Mouse (Mus musculus) brain, embryonic 14.5 days (tissue): Measurements from ENCODE around the gene Spsb1.

ENCODE experiments used
- CTCF ChIP-seq: fragments of 200-500 bp; IDR thresholded peaks from 2 replicates; pipeline ENCODE4 v1.5.1; 2012; ENCODE audit warnings: inconsistent platforms, mild to moderate bottlenecking, moderate library complexity, borderline replicate concordance; ENCODE audit not compliant: insufficient read depth, insufficient read length; ENCODE audit errors: extremely low read depth
- POLR2A ChIP-seq: fragments of 200-500 bp; IDR thresholded peaks from 2 replicates; pipeline ENCODE4 v1.6.1; 2012; ENCODE audit warnings: mild to moderate bottlenecking, inconsistent platforms, borderline replicate concordance; ENCODE audit not compliant: poor library complexity, insufficient read depth, insufficient read length, severe bottlenecking; ENCODE audit errors: extremely low read depth

DNA sequence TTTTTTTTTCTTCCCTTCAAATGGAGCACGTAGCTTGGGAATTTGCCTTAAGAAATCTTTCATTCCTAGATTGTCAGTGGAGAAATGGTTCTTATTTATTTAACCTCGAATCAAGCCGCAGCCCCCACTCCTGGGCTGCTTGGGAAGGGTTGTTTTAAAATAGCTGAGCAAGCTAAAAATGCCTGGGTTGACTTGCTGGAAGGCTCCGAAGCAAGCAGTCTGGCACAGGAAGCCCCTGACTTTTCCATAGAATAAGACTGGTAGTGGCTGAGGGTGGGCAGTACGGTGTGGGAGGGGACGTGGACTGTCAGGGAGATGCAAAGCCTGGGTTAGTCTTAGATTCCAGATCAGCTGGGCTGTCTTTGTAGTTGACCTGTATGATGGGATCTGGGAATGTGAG is 94.5 kb downstream of the Spsb1 start:
- no peak for TF ChIP-seq POLR2A
- no peak for TF ChIP-seq CTCF
